Comparison of ENCODE assay signal across 27 mouse cellular contexts in genomic region chr4:68486876-68487275, GRCm38 (mm10).
"Had no signal": no experiment of that assay in that cellular context is flagged by ENCODE, and none has a peak within 500 bp of the region (broad histone marks: within the 10 kb centered on the region; RNA-seq: fewer than 3 reads in every experiment).

No protein-coding gene starts in this region.

- H3K27ac ChIP-seq: heart, adult 2 months; heart, embryonic 13.5 days; heart, embryonic 15.5 days; hindbrain, embryonic 12.5 days; hindbrain, embryonic 14.5 days; kidney, embryonic 15.5 days; kidney, postnatal 0 days; left cerebral cortex, adult 2 months; limb, embryonic 13.5 days; limb, embryonic 15.5 days; liver, embryonic 12.5 days; liver, embryonic 14.5 days had no signal

- H3K4me2 ChIP-seq: heart, embryonic 11.5 days; heart, embryonic 13.5 days; heart, embryonic 15.5 days; hindbrain, embryonic 12.5 days; hindbrain, embryonic 14.5 days; kidney, embryonic 15.5 days; limb, embryonic 13.5 days; limb, embryonic 15.5 days; liver, embryonic 12.5 days had no signal

- H3K4me3 ChIP-seq: heart, adult 2 months; heart, embryonic 13.5 days; heart, embryonic 15.5 days; hindbrain, embryonic 12.5 days; kidney, embryonic 15.5 days; left cerebral cortex, adult 2 months; limb, embryonic 13.5 days; limb, embryonic 15.5 days; liver, embryonic 12.5 days had no signal

- H3K27me3 ChIP-seq: heart, embryonic 13.5 days; heart, embryonic 15.5 days; hindbrain, embryonic 12.5 days; kidney, embryonic 15.5 days; limb, embryonic 13.5 days; limb, embryonic 15.5 days; liver, embryonic 12.5 days had no signal

- H3K9me3 ChIP-seq: heart, embryonic 13.5 days; heart, embryonic 15.5 days; hindbrain, embryonic 12.5 days; kidney, embryonic 15.5 days; limb, embryonic 13.5 days; limb, embryonic 15.5 days; liver, embryonic 12.5 days had no signal

- H3K9ac ChIP-seq: heart, embryonic 13.5 days; heart, embryonic 15.5 days; hindbrain, embryonic 12.5 days; hindbrain, embryonic 14.5 days; kidney, embryonic 15.5 days; limb, embryonic 13.5 days; limb, embryonic 15.5 days; liver, embryonic 12.5 days; liver, embryonic 14.5 days had no signal

- H3K36me3 ChIP-seq: heart, embryonic 13.5 days; heart, embryonic 15.5 days; hindbrain, embryonic 12.5 days; kidney, embryonic 15.5 days; limb, embryonic 13.5 days; limb, embryonic 15.5 days; liver, embryonic 12.5 days had no signal

- H3K4me1 ChIP-seq: heart, embryonic 13.5 days; heart, embryonic 15.5 days; kidney, embryonic 15.5 days; limb, embryonic 13.5 days; limb, embryonic 15.5 days; liver, embryonic 12.5 days had no signal

- DNase-seq: gastrocnemius, postnatal 14 days; gastrocnemius, postnatal 36 days; heart, adult 11 months; heart, adult 2 months; heart, postnatal 14 days; heart, postnatal 36 days; kidney, adult 11 months; kidney, adult 2 months; kidney, adult 9 months; kidney, postnatal 14 days; kidney, postnatal 36 days; layer of hippocampus, adult 9-11 months; layer of hippocampus, postnatal 36 days had no signal

- ATAC-seq: hindbrain, embryonic 16.5 days; intestine, embryonic 16.5 days; liver, embryonic 12.5 days had no signal
